Mouse (Mus musculus) myocyte (in vitro differentiated cells): ENCODE measurements around the gene Ubxn10. TPM values are rescaled to one million over a fixed set of nuclear protein-coding genes. Genes with fewer than 3 reads are reported as not detected.

Experiments
- H3K27me3 ChIP-seq: one replicate; pipeline ENCODE4 v1.6.1; 2011; ENCODE audit not compliant: control insufficient read depth, insufficient read depth, insufficient read length
- H3K36me3 ChIP-seq: one replicate; pipeline ENCODE4 v1.6.1; 2011; ENCODE audit not compliant: control insufficient read depth, insufficient read depth
- H3K4me2 ChIP-seq: one replicate; pipeline ENCODE4 v1.6.1; 2011; ENCODE audit warnings: low read depth, control low read depth
- H3K4me3 ChIP-seq: one replicate; pipeline ENCODE4 v1.5.1; 2011; ENCODE audit warnings: mild to moderate bottlenecking, control low read depth, moderate library complexity
- H3K79me2 ChIP-seq: one replicate; pipeline ENCODE4 v1.6.1; 2011; ENCODE audit not compliant: control insufficient read depth, insufficient read depth
- H3ac ChIP-seq: one replicate; pipeline ENCODE4 v1.6.1; 2011; ENCODE audit not compliant: control insufficient read depth, insufficient read length
- CEBPB ChIP-seq: IDR thresholded peaks from 2 replicates; pipeline ENCODE4 v1.6.1; 2011; ENCODE audit warnings: mild to moderate bottlenecking, moderate library complexity; ENCODE audit not compliant: poor library complexity, insufficient read depth, severe bottlenecking
- E2F4 ChIP-seq: IDR thresholded peaks from one replicate; pipeline ENCODE4 v1.6.1; 2011; ENCODE audit warnings: mild to moderate bottlenecking, control low read depth, moderate library complexity; ENCODE audit not compliant: insufficient read depth
- MAX ChIP-seq: IDR thresholded peaks from one replicate; pipeline ENCODE4 v1.6.1; 2011; ENCODE audit warnings: low read depth, mild to moderate bottlenecking, control low read depth
- MYOD1 ChIP-seq, 3 experiments: IDR thresholded peaks; one replicate each; pipeline ENCODE4 v1.6.1; 2011; ENCODE audit warnings: control low read depth in 2 of 3, low read depth in 2 of 3, mild to moderate bottlenecking in 2 of 3, moderate library complexity in 1 of 3; ENCODE audit not compliant: insufficient read length in 2 of 3, control insufficient read depth in 1 of 3
- MYOG ChIP-seq, 3 experiments: IDR thresholded peaks; one replicate each; pipeline ENCODE4 v1.6.1; 2011; ENCODE audit warnings: control low read depth in 2 of 3, low read depth in 2 of 3, mild to moderate bottlenecking in 2 of 3; ENCODE audit not compliant: insufficient read length in 2 of 3, control insufficient read depth in 1 of 3, insufficient read depth in 1 of 3
- POLR2A ChIP-seq: IDR thresholded peaks from one replicate; pipeline ENCODE4 v1.6.1; 2011; ENCODE audit warnings: low read depth, mild to moderate bottlenecking, control low read depth, moderate library complexity; ENCODE audit not compliant: insufficient read length
- POLR2AphosphoS2 ChIP-seq: IDR thresholded peaks from one replicate; pipeline ENCODE4 v1.6.1; 2011; ENCODE audit warnings: low read depth, control low read depth; ENCODE audit not compliant: insufficient read length
- REST ChIP-seq: IDR thresholded peaks from one replicate; pipeline ENCODE4 v1.6.1; 2011; ENCODE audit warnings: mild to moderate bottlenecking, control low read depth, moderate library complexity; ENCODE audit not compliant: insufficient read depth, insufficient read length
- SRF ChIP-seq: IDR thresholded peaks from one replicate; pipeline ENCODE4 v1.6.1; 2011; ENCODE audit warnings: low read depth; ENCODE audit not compliant: control insufficient read depth, insufficient read length
- TCF12 ChIP-seq: IDR thresholded peaks from one replicate; pipeline ENCODE4 v1.6.1; 2011; ENCODE audit warnings: mild to moderate bottlenecking, control low read depth; ENCODE audit not compliant: poor library complexity, insufficient read depth, severe bottlenecking
- TCF3 ChIP-seq: IDR thresholded peaks from one replicate; pipeline ENCODE4 v1.6.1; 2011; ENCODE audit warnings: low read depth, control low read depth; ENCODE audit not compliant: insufficient read length
- USF1 ChIP-seq: IDR thresholded peaks from one replicate; pipeline ENCODE4 v1.6.1; 2011; ENCODE audit warnings: low read depth, mild to moderate bottlenecking, control low read depth, moderate library complexity
- polyA plus RNA-seq: library from polyadenylated mRNA; unstranded; fragments of >200 nt; fragmentation: generic; extraction: Trizol; gene quantifications from one replicate; pipeline ENCODE4 v1.2.1, GENCODE M21; 2012; ENCODE audit warnings: missing spikeins

Gene Ubxn10
- polyA plus RNA-seq, 1 experiment, result not detected

- Histone ChIP-seq H3K4me3 (no peak overlapping the region), H3ac (no peak overlapping the region), H3K36me3 (no peaks in the 10 kb centered on the region), H3K79me2 (no peaks in the 10 kb centered on the region), H3K4me2 (no peak overlapping the region), H3K27me3 (peaks cover 17% of the 10 kb centered on the region)
- no peak for TF ChIP-seq POLR2AphosphoS2
- TF ChIP-seq E2F4, result no peak
- no peak for TF ChIP-seq USF1
- no peak for TF ChIP-seq MYOG (IDR thresholded peaks at IDR 0.05; ENCODE audit: control insufficient read depth in 1 of 3, insufficient read depth in 1 of 3, insufficient read length in 2 of 3, low read depth in 2 of 3)
- TF ChIP-seq MAX, result no peak
- TF ChIP-seq SRF, result no peak
- TF ChIP-seq REST, result no peak
Measured at GRCm38 (mm10) chr4:138777417-138778407, 40.7 kb upstream of the Ubxn10 start.

DNA sequence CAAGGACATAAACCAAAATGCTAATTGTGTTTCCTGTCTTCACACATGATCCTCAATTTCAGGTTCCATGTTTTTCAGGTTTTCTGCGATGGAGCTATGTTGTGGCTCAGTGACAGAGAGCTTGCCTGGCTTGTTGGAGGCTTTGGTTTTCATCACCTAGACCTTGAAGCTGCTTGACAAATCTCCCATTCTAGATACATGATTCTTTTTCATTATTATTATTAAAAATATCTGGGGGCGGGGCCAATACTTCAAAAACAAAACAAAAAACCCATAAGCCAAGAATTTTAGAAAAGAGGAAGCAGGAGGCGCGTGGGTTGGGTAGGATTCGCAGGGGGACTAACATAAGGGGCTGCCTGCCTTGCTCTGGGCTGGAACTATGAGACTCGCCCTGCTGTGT is 38.5 kb upstream of the Ubxn10 start, which contains the start of gene Pla2g2d:
TSS of gene Pla2g2d (plus strand) at position 301 of the 400 bp plus-strand sequence.
- Histone ChIP-seq H3ac (no peak within 1 kb of the TSS), H3K27me3 (peaks cover 21% of the 10 kb centered on the region), H3K36me3 (no peaks in the 10 kb centered on the region), H3K79me2 (no peaks in the 10 kb centered on the region), H3K4me2 (no peak within 1 kb of the TSS), H3K4me3 (no peak within 1 kb of the TSS)
- no peak for TF ChIP-seq POLR2AphosphoS2
- TF ChIP-seq MYOD1 (IDR thresholded peaks at IDR 0.05; ENCODE audit: control insufficient read depth in 1 of 3, insufficient read length in 2 of 3, low read depth in 2 of 3), result no peak
- no peak for TF ChIP-seq REST
- TF ChIP-seq SRF, result no peak
- no peak for TF ChIP-seq POLR2A
- TF ChIP-seq TCF3, result no peak
- TF ChIP-seq TCF12, result no peak

GRCm38 (mm10) chr4:138772386-138772785 is 35.4 kb upstream of the Ubxn10 start:
- H3K27me3 ChIP-seq, result peaks cover 20% of the 10 kb centered on the region
- no peak overlapping the region for H3K4me2 ChIP-seq
- no peak overlapping the region for H3ac ChIP-seq
- no peaks in the 10 kb centered on the region for H3K79me2 ChIP-seq
- TF ChIP-seq SRF (no peak), REST (no peak), TCF12 (no peak), POLR2A (no peak), TCF3 (no peak), USF1 (no peak), MAX (no peak), MYOD1 (IDR thresholded peaks at IDR 0.05; ENCODE audit: control insufficient read depth in 1 of 3, insufficient read length in 2 of 3, low read depth in 2 of 3) (no peak)
- no peak overlapping the region for H3K4me3 ChIP-seq
- no peaks in the 10 kb centered on the region for H3K36me3 ChIP-seq

- Histone ChIP-seq H3K36me3 (no peaks in the 10 kb centered on the region), H3K4me3 (no peak overlapping the region), H3ac (no peak overlapping the region), H3K4me2 (no peak overlapping the region), H3K27me3 (peaks cover 20% of the 10 kb centered on the region), H3K79me2 (no peaks in the 10 kb centered on the region)
- TF ChIP-seq CEBPB, result no peak
Measured at GRCm38 (mm10) chr4:138771970-138772369, 35.0 kb upstream of the Ubxn10 start.

DNA sequence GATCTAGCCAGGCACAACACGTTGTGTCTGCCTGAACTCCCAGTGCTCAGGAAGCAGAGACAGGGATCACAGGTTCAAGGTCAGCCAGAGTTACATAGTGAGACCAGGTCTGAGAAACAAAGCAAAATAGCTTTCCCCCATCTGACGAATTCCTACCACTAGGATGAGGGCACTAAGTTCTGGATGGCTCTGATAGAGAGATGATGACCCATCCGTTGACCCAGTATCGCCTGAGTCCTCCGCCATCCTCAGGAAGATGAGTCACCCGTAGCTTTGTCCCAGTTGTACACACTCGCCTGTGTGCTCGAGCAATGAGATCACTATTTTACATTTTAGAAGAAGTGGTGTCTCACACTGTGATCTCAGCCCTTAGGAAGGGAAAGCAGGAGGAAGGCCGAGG is 25.3 kb upstream of the Ubxn10 start:
- no peaks in the 10 kb centered on the region for H3K36me3 ChIP-seq
- H3K4me2 ChIP-seq, result no peak overlapping the region
- no peaks in the 10 kb centered on the region for H3K79me2 ChIP-seq
- H3K27me3 ChIP-seq, result peaks cover under 1% of the 10 kb centered on the region
- no peak for TF ChIP-seq POLR2A
- TF ChIP-seq MAX, result no peak
- TF ChIP-seq E2F4, result no peak
- no peak for TF ChIP-seq CEBPB
- H3ac ChIP-seq, result no peak overlapping the region
- H3K4me3 ChIP-seq, result no peak overlapping the region

GRCm38 (mm10) chr4:138757416-138757815 is 20.4 kb upstream of the Ubxn10 start, which contains the start of gene Pla2g2f:
Pla2g2f (minus strand) TSS chr4:138757626.
- TF ChIP-seq MAX, result no peak
- no peak for TF ChIP-seq TCF12
- no peak for TF ChIP-seq MYOG (IDR thresholded peaks at IDR 0.05; ENCODE audit: control insufficient read depth in 1 of 3, insufficient read depth in 1 of 3, insufficient read length in 2 of 3, low read depth in 2 of 3)
- TF ChIP-seq TCF3, result no peak
- no peak for TF ChIP-seq REST
- TF ChIP-seq POLR2A, result no peak
- no peak for TF ChIP-seq USF1
- no peak for TF ChIP-seq POLR2AphosphoS2
- no peaks in the 10 kb centered on the region for H3K36me3 ChIP-seq
- no peaks in the 10 kb centered on the region for H3K79me2 ChIP-seq
- H3ac ChIP-seq, result no peak within 1 kb of the TSS
- no peak within 1 kb of the TSS for H3K4me3 ChIP-seq
- peaks cover 4% of the 10 kb centered on the region for H3K27me3 ChIP-seq
- no peak within 1 kb of the TSS for H3K4me2 ChIP-seq
